Mouse (Mus musculus): ENCODE data around the gene Commd6. TPM values are rescaled to one million over a fixed set of nuclear protein-coding genes. Genes with fewer than 3 reads are reported as not detected.

Gene Commd6
- 119 and 121 TPM in 2 replicates for polyA plus RNA-seq (2014; fragmentation: Nextera tagmentation; extraction: Ambion mirVana)

DNA sequence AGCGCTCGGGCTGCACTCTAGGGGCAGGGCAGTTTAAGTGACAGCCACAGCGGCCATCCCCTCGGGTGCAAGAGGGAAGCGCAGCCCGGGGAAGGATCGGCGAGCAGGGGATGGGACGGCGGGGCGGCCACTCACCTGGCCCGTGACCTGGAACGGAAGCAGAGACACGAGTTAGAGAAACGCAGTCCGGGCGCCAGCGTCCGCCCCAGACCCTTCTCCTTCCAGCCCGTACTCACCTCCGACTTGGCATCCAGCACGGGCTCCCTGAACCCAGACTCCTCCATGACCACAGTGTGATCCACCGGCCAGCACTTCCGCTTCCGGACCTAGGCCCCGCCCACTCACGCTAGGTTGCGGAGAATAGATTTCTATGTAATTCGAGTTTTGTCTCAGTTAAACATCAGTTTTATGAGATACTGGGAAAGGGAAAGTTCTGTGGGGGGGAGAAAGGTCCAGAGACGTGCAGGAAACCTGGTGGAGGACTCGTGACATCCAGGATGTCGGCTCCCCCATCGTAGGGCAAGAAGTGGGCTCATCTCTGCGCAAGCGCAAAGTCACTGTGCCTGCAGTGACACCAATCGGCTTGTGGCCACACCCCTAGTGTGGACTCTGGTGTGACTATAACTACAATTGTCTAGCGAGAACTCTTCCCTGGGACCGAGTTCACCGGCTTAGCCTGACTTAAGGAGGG lies at the start of gene Commd6:
TSS of gene Commd6 (minus strand) at position 534 of the 691 bp plus-strand sequence.
- Histone ChIP-seq H3K36me3 (ENCODE audit: control insufficient read depth, insufficient read depth, low read length) (no peaks in the 10 kb centered on the region), H3K27ac (ENCODE audit: low read depth, low read length) (peak within 1 kb of the TSS; percentile 75), H3K4me3 (ENCODE audit: low read depth, low read length) (peak within 1 kb of the TSS; percentile 70), H3K9ac (ENCODE audit: low read depth, low read length) (peak within 1 kb of the TSS; percentile 78), H3K27me3 (ENCODE audit: control insufficient read depth, insufficient read depth, low read length) (no peaks in the 10 kb centered on the region), H3K9me3 (ENCODE audit: control insufficient read depth, low read length) (no peaks in the 10 kb centered on the region), H3K4me1 (replicated peaks; ENCODE audit: control insufficient read depth, insufficient read depth, low read length) (no peaks in the 10 kb centered on the region), H3K4me2 (replicated peaks; ENCODE audit: low read depth, low read length) (peak within 1 kb of the TSS; percentile 75)
- DNase-seq (ENCODE audit: low spot score) (peak; percentile 91), ATAC-seq (ENCODE audit: low FRiP score) (peak; percentile 99)
- under 1% methylated on average over 39 of the region's 39 CpGs for WGBS

DNA sequence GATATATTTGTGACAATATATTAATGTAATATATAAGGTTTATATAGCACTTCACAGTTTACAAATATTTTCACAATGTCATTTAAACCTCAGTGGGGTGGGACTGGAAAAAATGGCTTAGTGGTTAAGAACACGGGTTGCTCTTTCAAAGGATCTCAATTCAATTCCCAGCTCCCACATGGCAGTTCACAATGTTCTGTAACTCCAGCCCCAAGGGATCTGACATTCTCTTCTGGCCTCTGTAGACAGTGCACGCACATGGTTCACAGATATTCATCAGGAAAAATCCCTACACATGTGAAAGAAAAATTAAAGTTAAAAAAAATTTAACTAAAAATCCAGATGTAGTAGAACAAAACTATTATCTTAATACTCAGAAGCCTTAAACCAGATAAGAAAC lies 47.9 kb upstream of the Commd6 start:
- H3K4me1 ChIP-seq (replicated peaks; ENCODE audit: control insufficient read depth, insufficient read depth, low read length), result no peaks in the 10 kb centered on the region
- H3K36me3 ChIP-seq (ENCODE audit: control insufficient read depth, insufficient read depth, low read length), result no peaks in the 10 kb centered on the region
- no peak overlapping the region for H3K27ac ChIP-seq (ENCODE audit: low read depth, low read length)
- 83% methylated on average over 2 of the region's 2 CpGs for WGBS
- H3K27me3 ChIP-seq (ENCODE audit: control insufficient read depth, insufficient read depth, low read length), result no peaks in the 10 kb centered on the region
- ATAC-seq (ENCODE audit: low FRiP score), result no peak
- no peak for DNase-seq (ENCODE audit: low spot score)
- H3K9ac ChIP-seq (ENCODE audit: low read depth, low read length), result no peak overlapping the region
- no peak overlapping the region for H3K4me3 ChIP-seq (ENCODE audit: low read depth, low read length)
- no peak overlapping the region for H3K4me2 ChIP-seq (replicated peaks; ENCODE audit: low read depth, low read length)
- no peaks in the 10 kb centered on the region for H3K9me3 ChIP-seq (ENCODE audit: control insufficient read depth, low read length)

DNA sequence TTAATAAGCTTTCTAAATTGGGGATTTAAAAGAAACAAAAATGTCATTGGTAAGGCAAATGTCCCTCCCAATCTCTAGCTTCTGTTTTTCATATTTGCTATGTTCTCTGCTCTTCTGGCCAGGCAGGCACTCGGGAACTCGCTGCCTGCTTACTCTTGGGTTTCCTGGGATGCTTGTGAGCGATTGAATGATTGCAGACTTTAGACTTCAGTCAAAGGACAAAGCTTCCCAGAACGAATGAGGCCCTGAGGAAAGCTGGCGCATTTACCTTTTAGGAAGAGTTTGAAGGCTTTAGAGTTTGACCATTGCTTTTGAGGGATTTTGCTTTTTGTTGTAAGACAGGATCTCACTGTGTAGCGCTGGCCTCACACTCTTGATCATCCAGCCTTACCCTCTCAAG lies 47.2 kb upstream of the Commd6 start:
- 89% methylated on average over 6 of the region's 6 CpGs for WGBS
- H3K4me2 ChIP-seq (replicated peaks; ENCODE audit: low read depth, low read length), result no peak overlapping the region
- H3K4me1 ChIP-seq (replicated peaks; ENCODE audit: control insufficient read depth, insufficient read depth, low read length), result no peaks in the 10 kb centered on the region
- no peak for ATAC-seq (ENCODE audit: low FRiP score)
- H3K9ac ChIP-seq (ENCODE audit: low read depth, low read length), result no peak overlapping the region
- no peak overlapping the region for H3K4me3 ChIP-seq (ENCODE audit: low read depth, low read length)
- no peaks in the 10 kb centered on the region for H3K36me3 ChIP-seq (ENCODE audit: control insufficient read depth, insufficient read depth, low read length)
- H3K9me3 ChIP-seq (ENCODE audit: control insufficient read depth, low read length), result no peaks in the 10 kb centered on the region
- H3K27me3 ChIP-seq (ENCODE audit: control insufficient read depth, insufficient read depth, low read length), result no peaks in the 10 kb centered on the region
- no peak overlapping the region for H3K27ac ChIP-seq (ENCODE audit: low read depth, low read length)
- DNase-seq (ENCODE audit: low spot score), result no peak

DNA sequence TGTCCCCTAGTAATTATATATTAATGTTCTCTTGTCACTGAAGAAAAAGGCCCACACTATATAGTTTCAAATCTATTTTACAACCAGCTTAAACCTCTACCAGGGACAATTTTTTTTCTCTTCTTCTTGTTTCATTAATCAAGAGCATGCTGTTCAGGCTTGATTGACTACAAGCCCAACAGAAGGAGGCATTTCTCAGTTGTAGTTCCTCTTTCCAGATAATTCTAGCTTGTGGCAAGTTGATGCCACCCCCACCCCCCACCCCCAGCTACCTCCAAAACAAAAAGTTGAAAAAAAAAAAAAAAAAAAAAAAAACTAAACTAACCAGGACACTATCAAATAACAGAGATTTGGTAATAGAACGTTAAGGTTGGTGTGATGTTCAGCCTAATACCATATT lies 31.7 kb upstream of the Commd6 start:
- WGBS, result 92% methylated on average over 1 of the region's 1 CpGs
- no peaks in the 10 kb centered on the region for H3K36me3 ChIP-seq (ENCODE audit: control insufficient read depth, insufficient read depth, low read length)
- no peak overlapping the region for H3K27ac ChIP-seq (ENCODE audit: low read depth, low read length)
- ATAC-seq (ENCODE audit: low FRiP score) (no peak), DNase-seq (ENCODE audit: low spot score) (no peak)
- no peak overlapping the region for H3K4me2 ChIP-seq (replicated peaks; ENCODE audit: low read depth, low read length)
- no peaks in the 10 kb centered on the region for H3K9me3 ChIP-seq (ENCODE audit: control insufficient read depth, low read length)
- H3K4me3 ChIP-seq (ENCODE audit: low read depth, low read length), result no peak overlapping the region
- H3K27me3 ChIP-seq (ENCODE audit: control insufficient read depth, insufficient read depth, low read length), result no peaks in the 10 kb centered on the region
- H3K9ac ChIP-seq (ENCODE audit: low read depth, low read length), result no peak overlapping the region
- H3K4me1 ChIP-seq (replicated peaks; ENCODE audit: control insufficient read depth, insufficient read depth, low read length), result no peaks in the 10 kb centered on the region

DNA sequence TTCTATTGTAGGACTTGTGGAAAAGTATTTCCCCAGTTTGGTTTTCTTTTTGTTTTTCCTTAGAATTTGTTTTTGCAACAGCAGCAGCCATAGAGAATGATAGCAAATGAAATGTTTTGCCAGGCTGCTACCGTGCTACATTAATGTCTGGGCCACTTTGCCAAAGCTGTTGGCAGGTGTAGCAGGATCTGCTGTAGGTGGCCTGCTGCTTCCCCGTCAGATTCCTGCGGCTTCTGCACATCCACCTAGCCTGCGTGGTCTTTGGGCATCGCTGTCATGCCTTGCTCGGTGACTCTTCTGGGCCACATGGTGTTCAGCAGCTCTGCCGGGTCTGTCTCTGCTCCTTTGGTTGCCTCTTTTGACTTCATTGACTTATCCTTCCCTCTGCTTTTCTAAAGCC lies 28.1 kb upstream of the Commd6 start:
- no peak overlapping the region for H3K4me3 ChIP-seq (ENCODE audit: low read depth, low read length)
- no peaks in the 10 kb centered on the region for H3K9me3 ChIP-seq (ENCODE audit: control insufficient read depth, low read length)
- H3K4me2 ChIP-seq (replicated peaks; ENCODE audit: low read depth, low read length), result no peak overlapping the region
- no peak overlapping the region for H3K27ac ChIP-seq (ENCODE audit: low read depth, low read length)
- no peaks in the 10 kb centered on the region for H3K4me1 ChIP-seq (replicated peaks; ENCODE audit: control insufficient read depth, insufficient read depth, low read length)
- no peak for ATAC-seq (ENCODE audit: low FRiP score)
- no peaks in the 10 kb centered on the region for H3K27me3 ChIP-seq (ENCODE audit: control insufficient read depth, insufficient read depth, low read length)
- H3K36me3 ChIP-seq (ENCODE audit: control insufficient read depth, insufficient read depth, low read length), result no peaks in the 10 kb centered on the region
- DNase-seq (ENCODE audit: low spot score), result no peak
- WGBS, result 97% methylated on average over 7 of the region's 7 CpGs
- H3K9ac ChIP-seq (ENCODE audit: low read depth, low read length), result no peak overlapping the region

DNA sequence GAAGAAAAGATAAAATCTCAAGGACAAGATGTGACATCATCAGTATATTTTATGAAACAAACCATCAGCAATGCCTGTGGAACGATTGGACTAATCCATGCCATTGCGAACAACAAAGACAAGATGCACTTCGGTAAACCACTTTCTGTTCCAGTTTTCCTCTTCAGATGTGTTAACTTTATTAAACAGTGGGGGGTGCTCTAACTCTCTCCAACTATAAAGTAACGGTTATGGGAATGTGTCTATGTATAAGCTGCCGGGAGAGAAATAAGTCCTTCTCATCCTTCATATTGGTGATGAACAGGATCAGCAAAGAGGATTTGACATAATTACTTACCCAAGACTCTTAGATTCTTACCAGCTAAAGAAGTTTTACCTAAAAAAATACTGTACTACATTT lies 26.1 kb upstream of the Commd6 start:
- Histone ChIP-seq H3K9ac (ENCODE audit: low read depth, low read length) (no peak overlapping the region), H3K36me3 (ENCODE audit: control insufficient read depth, insufficient read depth, low read length) (no peaks in the 10 kb centered on the region), H3K4me3 (ENCODE audit: low read depth, low read length) (no peak overlapping the region), H3K27me3 (ENCODE audit: control insufficient read depth, insufficient read depth, low read length) (no peaks in the 10 kb centered on the region), H3K4me1 (replicated peaks; ENCODE audit: control insufficient read depth, insufficient read depth, low read length) (no peaks in the 10 kb centered on the region), H3K4me2 (replicated peaks; ENCODE audit: low read depth, low read length) (no peak overlapping the region), H3K27ac (ENCODE audit: low read depth, low read length) (no peak overlapping the region), H3K9me3 (ENCODE audit: control insufficient read depth, low read length) (no peaks in the 10 kb centered on the region)
- ATAC-seq (ENCODE audit: low FRiP score) (no peak), DNase-seq (ENCODE audit: low spot score) (no peak)
- WGBS, result 93% methylated on average over 5 of the region's 5 CpGs

DNA sequence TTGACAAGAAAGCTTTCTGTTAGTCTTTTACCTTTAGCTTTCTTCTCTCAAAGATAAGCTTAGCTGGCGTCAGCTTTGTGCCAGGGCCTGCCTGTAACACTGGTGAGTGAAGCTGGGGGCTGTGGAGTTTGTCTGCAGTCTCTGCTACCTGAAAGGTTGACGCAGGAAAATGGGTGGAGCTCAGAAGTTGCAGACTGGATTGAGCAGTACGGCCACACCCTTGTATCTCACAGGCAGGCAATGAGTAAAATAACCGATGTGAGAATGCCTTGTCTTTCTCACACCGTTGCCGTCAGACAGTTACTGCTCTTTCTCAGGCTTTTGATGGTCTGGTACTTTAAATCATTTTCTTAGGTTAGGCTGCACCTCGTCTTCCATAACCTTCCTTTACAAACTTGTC lies 25.6 kb upstream of the Commd6 start:
- no peak overlapping the region for H3K4me3 ChIP-seq (ENCODE audit: low read depth, low read length)
- ATAC-seq (ENCODE audit: low FRiP score), result no peak
- 93% methylated on average over 7 of the region's 7 CpGs for WGBS
- DNase-seq (ENCODE audit: low spot score), result no peak
- no peaks in the 10 kb centered on the region for H3K36me3 ChIP-seq (ENCODE audit: control insufficient read depth, insufficient read depth, low read length)
- no peaks in the 10 kb centered on the region for H3K9me3 ChIP-seq (ENCODE audit: control insufficient read depth, low read length)
- no peak overlapping the region for H3K4me2 ChIP-seq (replicated peaks; ENCODE audit: low read depth, low read length)
- no peaks in the 10 kb centered on the region for H3K27me3 ChIP-seq (ENCODE audit: control insufficient read depth, insufficient read depth, low read length)
- no peaks in the 10 kb centered on the region for H3K4me1 ChIP-seq (replicated peaks; ENCODE audit: control insufficient read depth, insufficient read depth, low read length)
- H3K9ac ChIP-seq (ENCODE audit: low read depth, low read length), result no peak overlapping the region
- no peak overlapping the region for H3K27ac ChIP-seq (ENCODE audit: low read depth, low read length)

DNA sequence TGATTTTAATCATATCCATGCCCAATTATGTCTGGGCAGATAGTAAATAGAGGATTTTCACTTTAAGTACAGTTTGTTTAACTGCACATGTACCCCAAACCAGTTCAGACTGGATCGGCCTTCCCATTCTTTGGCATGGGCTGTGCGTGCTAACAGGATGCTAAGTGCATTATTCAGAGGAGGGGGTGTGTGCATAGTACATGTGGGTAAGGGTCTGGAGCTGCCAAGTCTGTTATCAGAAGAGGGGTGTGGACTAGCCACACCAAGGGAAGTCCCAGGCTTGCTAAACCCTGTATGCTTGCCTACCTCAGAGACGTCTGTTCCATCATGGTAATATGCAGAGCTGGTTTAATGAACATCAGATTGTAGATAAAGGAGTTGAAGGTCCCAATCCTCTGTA lies 23.8 kb upstream of the Commd6 start:
- no peak overlapping the region for H3K4me3 ChIP-seq (ENCODE audit: low read depth, low read length)
- no peaks in the 10 kb centered on the region for H3K9me3 ChIP-seq (ENCODE audit: control insufficient read depth, low read length)
- H3K27ac ChIP-seq (ENCODE audit: low read depth, low read length), result no peak overlapping the region
- no peaks in the 10 kb centered on the region for H3K4me1 ChIP-seq (replicated peaks; ENCODE audit: control insufficient read depth, insufficient read depth, low read length)
- ATAC-seq (ENCODE audit: low FRiP score) (no peak), DNase-seq (ENCODE audit: low spot score) (no peak)
- no peak overlapping the region for H3K4me2 ChIP-seq (replicated peaks; ENCODE audit: low read depth, low read length)
- H3K27me3 ChIP-seq (ENCODE audit: control insufficient read depth, insufficient read depth, low read length), result no peaks in the 10 kb centered on the region
- WGBS, result 82% methylated on average over 3 of the region's 3 CpGs
- no peaks in the 10 kb centered on the region for H3K36me3 ChIP-seq (ENCODE audit: control insufficient read depth, insufficient read depth, low read length)
- H3K9ac ChIP-seq (ENCODE audit: low read depth, low read length), result no peak overlapping the region

DNA sequence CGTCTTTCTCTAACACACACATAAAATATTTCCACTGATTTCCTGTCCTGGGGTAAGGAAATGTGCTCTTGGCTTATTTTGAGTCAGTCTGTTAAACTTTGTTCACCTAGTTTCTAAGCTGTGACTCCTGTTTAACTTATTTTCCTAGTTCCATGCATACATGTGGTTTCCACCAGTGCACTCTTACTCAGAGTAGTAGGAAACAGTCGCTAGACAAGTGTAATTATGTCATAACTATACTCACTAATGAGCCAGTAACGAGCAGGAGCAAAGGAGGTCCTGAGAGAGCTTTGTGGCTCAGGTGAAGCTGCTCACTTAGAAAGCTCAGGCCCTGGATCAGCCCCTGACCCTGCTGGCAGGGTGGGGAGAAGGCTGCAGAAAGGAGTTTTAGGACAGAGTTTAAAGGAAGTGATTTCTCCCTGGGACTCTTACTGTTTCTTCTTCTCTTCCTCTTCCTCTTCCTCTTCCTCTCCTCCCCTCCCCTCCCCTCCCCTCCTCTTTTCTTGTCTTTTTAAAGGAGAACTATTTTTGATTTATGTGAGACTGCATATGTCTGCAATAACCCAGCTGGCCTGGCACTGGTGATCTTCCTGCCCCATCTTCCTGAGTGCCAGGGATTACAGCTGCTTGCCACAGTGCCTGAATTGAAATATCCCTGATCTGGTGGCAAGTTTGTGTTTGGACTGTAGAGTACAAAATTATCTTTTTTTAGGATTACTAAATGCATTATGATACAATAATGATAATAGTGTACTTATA lies 21.3 kb upstream of the Commd6 start:
- 93% methylated on average over 3 of the region's 3 CpGs for WGBS
- ATAC-seq (ENCODE audit: low FRiP score) (no peak), DNase-seq (ENCODE audit: low spot score) (no peak)
- Histone ChIP-seq H3K4me1 (replicated peaks; ENCODE audit: control insufficient read depth, insufficient read depth, low read length) (no peaks in the 10 kb centered on the region), H3K4me3 (ENCODE audit: low read depth, low read length) (no peak overlapping the region), H3K36me3 (ENCODE audit: control insufficient read depth, insufficient read depth, low read length) (no peaks in the 10 kb centered on the region), H3K27ac (ENCODE audit: low read depth, low read length) (no peak overlapping the region), H3K27me3 (ENCODE audit: control insufficient read depth, insufficient read depth, low read length) (no peaks in the 10 kb centered on the region), H3K9me3 (ENCODE audit: control insufficient read depth, low read length) (no peaks in the 10 kb centered on the region), H3K4me2 (replicated peaks; ENCODE audit: low read depth, low read length) (no peak overlapping the region), H3K9ac (ENCODE audit: low read depth, low read length) (no peak overlapping the region)

All from hindbrain, embryonic 11.5 days (tissue).